ENCODE assay signal across 16 mouse cellular contexts in genomic region chr14:101593340-101593739, GRCm38 (mm10).
"Had no signal": no experiment of that assay in that cellular context is flagged by ENCODE, and none has a peak within 500 bp of the region (broad histone marks: within the 10 kb centered on the region; RNA-seq: fewer than 3 reads in every experiment).

No protein-coding gene starts in this region.

- H3K9ac ChIP-seq: lung, embryonic 15.5 days; midbrain, embryonic 13.5 days; midbrain, embryonic 15.5 days; neural tube, embryonic 12.5 days; stomach, embryonic 15.5 days had no signal

- H3K4me3 ChIP-seq: lung, embryonic 15.5 days; megakaryocyte, embryonic 14.5 days; midbrain, embryonic 13.5 days; midbrain, embryonic 15.5 days; neural tube, embryonic 12.5 days; stomach, embryonic 15.5 days had no signal

- H3K4me2 ChIP-seq: lung, embryonic 15.5 days; midbrain, embryonic 11.5 days; midbrain, embryonic 13.5 days; midbrain, embryonic 15.5 days; neural tube, embryonic 12.5 days; stomach, embryonic 15.5 days had no signal

- H3K36me3 ChIP-seq: lung, embryonic 15.5 days; midbrain, embryonic 13.5 days; midbrain, embryonic 15.5 days; neural tube, embryonic 12.5 days; stomach, embryonic 15.5 days had no signal

- H3K4me1 ChIP-seq: lung, embryonic 15.5 days; megakaryocyte, embryonic 14.5 days; midbrain, embryonic 13.5 days; midbrain, embryonic 15.5 days; neural tube, embryonic 12.5 days; stomach, embryonic 15.5 days had no signal

- H3K27me3 ChIP-seq: lung, embryonic 15.5 days; megakaryocyte, embryonic 14.5 days; midbrain, embryonic 13.5 days; midbrain, embryonic 15.5 days; neural tube, embryonic 12.5 days; stomach, embryonic 15.5 days had no signal

- ATAC-seq: lung, postnatal 0 days; midbrain, embryonic 13.5 days; midbrain, embryonic 15.5 days had no signal

- DNase-seq: lung, adult 2 months; lung, postnatal 14 days; lung, postnatal 36 days; right cerebral cortex, postnatal 14 days; thymus, adult 2 months; thymus, postnatal 25 days; thymus, postnatal 4 days had no signal

- H3K27ac ChIP-seq: lung, embryonic 15.5 days; midbrain, embryonic 13.5 days; midbrain, embryonic 15.5 days; neural tube, embryonic 12.5 days; stomach, embryonic 15.5 days; stomach, postnatal 0 days had no signal

- H3K9me3 ChIP-seq: lung, embryonic 15.5 days; midbrain, embryonic 13.5 days; midbrain, embryonic 15.5 days; neural tube, embryonic 12.5 days; stomach, embryonic 15.5 days had no signal
